Mouse (Mus musculus) heart, embryonic 14.5 days (tissue): Measurements from ENCODE around the gene Cfap45. TPM values are rescaled to one million over a fixed set of nuclear protein-coding genes. Genes with fewer than 3 reads are reported as not detected.

ENCODE experiments used
- ATAC-seq: fragments of 200-750 bp; cut with Nextera tagmentation; 2 replicates; pipeline ENCODE4 v1.8.0; 2017; ENCODE audit warnings: low read depth, moderate TSS enrichment; ENCODE audit not compliant: insufficient number of reproducible peaks, insufficient read depth, low FRiP score
- H3K27ac ChIP-seq, 2 experiments: fragments of 200-500 bp in 1 of 2; fragments of 300-500 bp in 1 of 2; sonication (generic) in 1 of 2; replicated peaks in 1 of 2; 2 replicates each; pipeline ENCODE4 v1.5.1; 2012 to 2014; ENCODE audit warnings: low read depth in 2 of 2, low read length in 2 of 2, control low read depth in 1 of 2, mild to moderate bottlenecking in 1 of 2, mixed read lengths in 1 of 2; ENCODE audit not compliant: control insufficient read depth in 1 of 2, insufficient read depth in 1 of 2
- H3K27me3 ChIP-seq: fragments of 300-500 bp; sonication (generic); 2 replicates; pipeline ENCODE4 v1.6.1; 2014; ENCODE audit warnings: mild to moderate bottlenecking, low read length, control low read depth; ENCODE audit not compliant: control insufficient read depth, insufficient read depth
- H3K36me3 ChIP-seq: fragments of 300-500 bp; sonication (generic); 2 replicates; pipeline ENCODE4 v1.6.1; 2014; ENCODE audit warnings: mild to moderate bottlenecking, control low read depth, low read length, mixed read lengths; ENCODE audit not compliant: control insufficient read depth, insufficient read depth
- H3K4me1 ChIP-seq, 2 experiments: fragments of 200-500 bp in 1 of 2; fragments of 300-500 bp in 1 of 2; sonication (generic) in 1 of 2; 2 replicates each; pipeline ENCODE4 v1.6.1; 2012 to 2014; ENCODE audit warnings: low read length in 2 of 2, control low read depth in 1 of 2, mixed read lengths in 1 of 2; ENCODE audit not compliant: control insufficient read depth in 2 of 2, insufficient read depth in 2 of 2
- H3K4me2 ChIP-seq: fragments of 300-500 bp; sonication (generic); 2 replicates; pipeline ENCODE4 v1.6.1; 2014; ENCODE audit warnings: mild to moderate bottlenecking, low read length
- H3K4me3 ChIP-seq, 2 experiments: fragments of 200-500 bp in 1 of 2; fragments of 300-500 bp in 1 of 2; sonication (generic) in 1 of 2; 2 replicates each; pipeline ENCODE4 v1.5.1; 2012 to 2014; ENCODE audit warnings: low read length in 2 of 2, mild to moderate bottlenecking in 2 of 2, control low read depth in 1 of 2, low read depth in 1 of 2, moderate library complexity in 1 of 2; ENCODE audit not compliant: control insufficient read depth in 1 of 2, insufficient read depth in 1 of 2
- H3K9ac ChIP-seq: fragments of 300-500 bp; sonication (generic); 2 replicates; pipeline ENCODE4 v1.6.1; 2014; ENCODE audit warnings: mild to moderate bottlenecking, low read length
- H3K9me3 ChIP-seq: fragments of 300-500 bp; sonication (generic); 2 replicates; pipeline ENCODE4 v1.6.1; 2016; ENCODE audit warnings: low read length, control low read depth; ENCODE audit not compliant: control insufficient read depth
- WGBS: fragments of 180-500 bp; shearing (Covaris S2); extraction: QIAGEN DNeasy Blood & Tissue Kit; methylation state at CpG from one replicate; pipeline ENCODE4 v1.1.7; 2014; 5-methylcytosine and 5-hydroxymethylcytosine counted together
- polyA plus RNA-seq: library from polyadenylated mRNA; unstranded; fragments of >200 nt; fragmentation: Nextera tagmentation; extraction: Ambion mirVana; gene quantifications from 2 replicates; pipeline ENCODE4 v1.2.1, GENCODE M21; 2014

The Cfap45 gene
- polyA plus RNA-seq, 1 experiment from 2014 or later = 2.6 TPM

- Histone ChIP-seq H3K9ac (no peak overlapping the region), H3K27ac (no peak overlapping the region), H3K4me2 (no peak overlapping the region), H3K27me3 (peaks cover 25% of the 10 kb centered on the region), H3K4me1 (peaks cover 22 to 24% of the 10 kb centered on the region in 2 experiments), H3K4me3 (no peak overlapping the region), H3K9me3 (no peaks in the 10 kb centered on the region), H3K36me3 (no peaks in the 10 kb centered on the region)
- 5% methylated on average over 7 of the region's 7 CpGs for WGBS
- ATAC-seq = peak; percentile 46; the same call in 1 of the 2 replicates
These were observed 8.1 kb downstream of the Cfap45 start for GRCm38 (mm10) chr1:172528701-172529100.

DNA sequence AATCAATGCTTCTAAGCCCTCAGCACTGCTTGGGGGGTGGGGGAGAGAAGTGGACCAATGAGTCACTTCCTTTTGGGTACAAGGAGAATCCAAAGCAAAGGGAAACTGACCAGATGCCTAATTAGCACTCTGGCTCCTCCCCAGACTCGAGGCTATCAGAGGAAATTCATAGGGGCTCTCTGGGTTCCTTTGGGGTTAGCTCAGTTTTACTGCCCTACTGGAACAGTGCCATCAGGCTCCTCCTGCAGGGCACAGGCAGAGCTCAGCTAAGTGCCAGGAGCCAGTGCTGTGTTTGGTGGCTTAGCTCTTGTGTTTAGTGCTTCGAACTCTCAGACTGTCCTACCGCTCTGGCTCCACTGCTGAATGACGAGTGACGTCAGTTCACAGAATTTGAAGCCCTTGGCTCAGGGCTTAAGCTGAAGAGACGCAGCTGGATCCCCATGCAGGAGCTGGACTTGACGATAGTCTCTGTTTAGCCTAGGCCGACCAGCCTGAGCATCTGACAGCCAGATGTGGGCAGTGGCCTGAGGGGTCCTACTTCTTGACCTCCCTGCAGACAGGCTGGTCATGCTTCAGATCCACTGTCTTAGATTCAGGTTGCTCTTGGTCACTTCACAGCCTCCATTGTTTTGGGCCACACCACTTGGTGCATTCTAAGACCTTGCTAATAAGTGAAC lies 10.1 kb downstream of the Cfap45 start:
- H3K4me1 ChIP-seq = peaks cover 20 to 22% of the 10 kb centered on the region in 2 experiments
- no peaks in the 10 kb centered on the region for H3K36me3 ChIP-seq
- WGBS = 19% methylated on average over 8 of the region's 8 CpGs
- ATAC-seq = peak; percentile 22; the same call in 1 of the 2 replicates
- no peak overlapping the region for H3K9ac ChIP-seq
- peaks cover 30% of the 10 kb centered on the region for H3K27me3 ChIP-seq
- no peak overlapping the region for H3K4me2 ChIP-seq
- H3K4me3 ChIP-seq = no peak overlapping the region
- peak overlapping the region in 1 of 2 experiments; percentile 59; a peak in 1 of 4 replicates for H3K27ac ChIP-seq
- H3K9me3 ChIP-seq = no peaks in the 10 kb centered on the region

DNA sequence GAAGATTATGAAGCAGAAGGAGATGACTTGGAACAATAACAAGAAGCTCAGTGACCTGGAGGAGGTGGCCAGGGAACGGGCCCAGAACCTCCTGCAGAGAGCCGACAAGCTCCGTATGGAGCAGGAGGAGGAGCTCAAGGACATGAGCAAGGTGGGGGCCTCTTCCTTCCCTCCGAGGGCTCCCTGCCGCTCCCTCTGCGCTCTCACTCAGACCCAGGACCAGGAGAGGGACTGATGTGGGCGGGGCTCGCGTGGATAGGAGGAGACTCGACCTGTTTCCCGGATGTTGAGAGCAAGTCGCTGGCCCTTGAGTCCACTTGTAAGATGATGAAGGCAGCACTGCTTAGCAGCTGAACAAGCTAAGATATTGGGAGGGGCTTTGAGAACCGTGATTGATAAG lies 11.9 kb downstream of the Cfap45 start:
- Histone ChIP-seq H3K36me3 (no peaks in the 10 kb centered on the region), H3K4me1 (peaks cover 12 to 14% of the 10 kb centered on the region in 2 experiments), H3K27ac (no peak overlapping the region), H3K9me3 (no peaks in the 10 kb centered on the region), H3K9ac (no peak overlapping the region; the same call in 1 of the 2 replicates), H3K4me3 (peak overlapping the region; percentile 9 to 17; a peak in 2 of 4 replicates), H3K27me3 (peaks cover 21% of the 10 kb centered on the region), H3K4me2 (peak overlapping the region; percentile 56)
- ATAC-seq = no peak
- 3% methylated on average over 13 of the region's 13 CpGs for WGBS

DNA sequence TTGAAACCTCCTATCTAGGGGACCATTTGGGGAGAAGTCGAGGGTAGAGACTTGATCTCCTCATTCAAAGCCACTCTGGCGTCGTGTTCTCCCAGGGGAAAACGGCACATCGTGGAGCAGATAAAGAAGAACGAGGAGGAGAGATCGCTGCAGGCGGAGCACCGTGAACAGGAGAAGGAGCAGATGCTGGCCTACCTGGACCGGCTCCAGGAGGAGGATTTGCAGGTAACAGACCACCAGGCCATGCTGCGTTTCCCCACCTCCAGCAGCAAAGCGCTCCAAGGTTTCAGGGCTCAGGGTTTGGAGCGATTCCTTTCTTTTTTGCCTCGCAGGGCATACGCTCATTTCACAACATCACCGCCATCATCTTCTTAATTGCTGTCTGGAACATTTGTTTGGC lies 14.5 kb downstream of the Cfap45 start:
- peaks cover 12 to 14% of the 10 kb centered on the region in 2 experiments for H3K4me1 ChIP-seq
- no peak for ATAC-seq
- WGBS = 70% methylated on average over 16 of the region's 16 CpGs

GRCm38 (mm10) chr1:172539827-172540226 lies 19.2 kb downstream of the Cfap45 start:
- no peaks in the 10 kb centered on the region for H3K36me3 ChIP-seq
- 43% methylated on average over 6 of the region's 6 CpGs for WGBS

More for the DNA sequence above, 14.5 kb downstream of the Cfap45 start:
- Histone ChIP-seq H3K4me3 (no peak overlapping the region), H3K9me3 (no peaks in the 10 kb centered on the region), H3K27ac (no peak overlapping the region), H3K4me2 (no peak overlapping the region), H3K9ac (no peak overlapping the region), H3K36me3 (no peaks in the 10 kb centered on the region), H3K27me3 (peaks cover 17% of the 10 kb centered on the region)

GRCm38 (mm10) chr1:172540283-172540820 lies 19.8 kb downstream of the Cfap45 start:
- 50% methylated on average over 11 of the region's 11 CpGs for WGBS
- H3K9ac ChIP-seq = no peak overlapping the region
- H3K9me3 ChIP-seq = no peaks in the 10 kb centered on the region
- H3K27me3 ChIP-seq = peaks cover 10% of the 10 kb centered on the region
- no peaks in the 10 kb centered on the region for H3K4me1 ChIP-seq
- ATAC-seq = no peak
- no peak overlapping the region for H3K4me2 ChIP-seq
- no peak overlapping the region for H3K4me3 ChIP-seq
- no peak overlapping the region for H3K27ac ChIP-seq
- no peaks in the 10 kb centered on the region for H3K36me3 ChIP-seq

More at GRCm38 (mm10) chr1:172539827-172540226, 19.2 kb downstream of the Cfap45 start:
- Histone ChIP-seq H3K27ac (no peak overlapping the region), H3K4me3 (no peak overlapping the region), H3K4me1 (no peaks in the 10 kb centered on the region), H3K9ac (no peak overlapping the region), H3K9me3 (no peaks in the 10 kb centered on the region), H3K27me3 (peaks cover 10% of the 10 kb centered on the region), H3K4me2 (no peak overlapping the region)
- no peak for ATAC-seq

- H3K9ac ChIP-seq = no peak overlapping the region
- peaks cover 7 to 16% of the 10 kb centered on the region in 2 experiments for H3K4me1 ChIP-seq
- no peaks in the 10 kb centered on the region for H3K36me3 ChIP-seq
- ATAC-seq = no peak
- H3K4me3 ChIP-seq = no peak overlapping the region
- no peak overlapping the region for H3K4me2 ChIP-seq
- WGBS = 47% methylated on average over 4 of the region's 4 CpGs
- H3K9me3 ChIP-seq = no peaks in the 10 kb centered on the region
- peaks cover 7% of the 10 kb centered on the region for H3K27me3 ChIP-seq
- no peak overlapping the region for H3K27ac ChIP-seq
These were observed 25.5 kb downstream of the Cfap45 start for GRCm38 (mm10) chr1:172546062-172546461.
